Mouse (Mus musculus) cerebellum, postnatal 25 days (tissue): ENCODE measurements around the gene Gm10762.
A peak's percentile ranks its signal among the peaks of the same experiment; 100 is the strongest.

Experiments used
- DNase-seq, 2 experiments: peaks; one replicate each; pipeline ENCODE4 v3.0.0; 2021; ENCODE audit warnings: mixed read lengths in 2 of 2

Gene Gm10762

DNA sequence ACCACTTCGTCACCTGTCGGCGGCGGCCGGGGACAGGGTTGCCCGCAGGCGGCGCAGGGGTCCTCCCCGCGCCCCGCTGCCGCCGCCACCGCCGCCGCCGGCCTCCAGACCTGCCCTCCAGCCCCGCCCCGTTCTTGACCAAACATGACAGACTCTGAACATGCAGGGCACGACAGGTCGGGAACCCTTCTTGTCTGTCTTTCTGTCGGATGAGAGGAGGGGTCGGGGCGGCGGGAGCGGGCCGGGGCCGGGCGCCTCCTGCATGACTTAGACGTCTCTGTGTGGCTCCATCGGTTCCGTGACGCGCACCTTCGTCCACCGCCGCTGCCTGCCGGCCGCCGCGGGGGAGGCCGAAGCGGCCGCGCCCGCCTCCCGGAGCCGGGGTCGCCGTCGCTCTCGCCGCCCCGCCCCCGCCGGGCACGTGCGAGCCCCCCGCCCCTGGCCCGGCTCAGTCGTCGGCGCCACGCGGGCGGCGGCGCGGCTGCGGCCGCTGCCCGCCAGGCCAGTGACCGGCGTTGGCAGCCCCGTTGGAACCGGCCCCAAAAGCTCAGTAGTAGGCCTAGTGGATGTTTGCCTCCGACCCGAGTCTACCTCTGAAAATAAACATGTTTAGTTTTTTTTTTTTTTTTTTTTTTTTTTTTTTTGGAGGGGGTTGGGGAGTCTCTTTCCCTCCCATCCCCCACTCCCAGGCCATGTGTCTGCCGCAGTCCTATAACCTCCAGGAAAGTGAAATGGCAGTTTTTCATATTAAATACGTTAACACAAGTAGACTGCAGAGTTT, at the start of gene Gm10762:
Gene Gm10762 (minus strand): TSS at position 65 of the 781 bp plus-strand sequence.
- peak; percentile 85 to 86 for DNase-seq

- DNase-seq = peak in 1 of 2 experiments; percentile 18
Observed at GRCm38 (mm10) chr2:129008867-129009266, 41.3 kb upstream of the Gm10762 start.

GRCm38 (mm10) chr2:129006194-129006749, 38.7 kb upstream of the Gm10762 start:
- DNase-seq = no peak

DNA sequence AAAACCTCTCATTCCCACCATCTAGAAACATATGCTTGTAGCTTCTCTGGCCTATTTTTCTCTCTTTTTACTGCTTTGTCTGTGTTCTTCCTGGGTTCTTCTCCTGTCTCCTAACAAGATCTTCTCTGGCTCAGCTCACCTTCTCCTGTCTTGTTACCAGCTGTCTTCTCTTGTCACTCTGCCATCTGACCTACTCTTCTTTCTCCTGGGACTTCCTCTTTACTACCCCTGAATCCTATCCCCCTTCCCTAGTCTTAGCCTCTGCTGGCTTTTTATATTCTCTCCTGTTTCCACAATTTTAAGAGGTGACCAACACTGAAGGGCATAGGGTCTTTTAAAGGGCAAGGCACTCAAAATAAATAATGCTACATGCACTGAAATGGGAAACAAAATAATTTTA, 37.3 kb upstream of the Gm10762 start:
- no peak for DNase-seq

- DNase-seq = peak in 1 of 2 experiments; percentile 10
Observed at GRCm38 (mm10) chr2:128984746-128985145, 17.2 kb upstream of the Gm10762 start.

- no peak for DNase-seq
Observed at GRCm38 (mm10) chr2:128975572-128975971, 8.0 kb upstream of the Gm10762 start.

GRCm38 (mm10) chr2:128972301-128972700, 4.8 kb upstream of the Gm10762 start:
- no peak for DNase-seq

DNA sequence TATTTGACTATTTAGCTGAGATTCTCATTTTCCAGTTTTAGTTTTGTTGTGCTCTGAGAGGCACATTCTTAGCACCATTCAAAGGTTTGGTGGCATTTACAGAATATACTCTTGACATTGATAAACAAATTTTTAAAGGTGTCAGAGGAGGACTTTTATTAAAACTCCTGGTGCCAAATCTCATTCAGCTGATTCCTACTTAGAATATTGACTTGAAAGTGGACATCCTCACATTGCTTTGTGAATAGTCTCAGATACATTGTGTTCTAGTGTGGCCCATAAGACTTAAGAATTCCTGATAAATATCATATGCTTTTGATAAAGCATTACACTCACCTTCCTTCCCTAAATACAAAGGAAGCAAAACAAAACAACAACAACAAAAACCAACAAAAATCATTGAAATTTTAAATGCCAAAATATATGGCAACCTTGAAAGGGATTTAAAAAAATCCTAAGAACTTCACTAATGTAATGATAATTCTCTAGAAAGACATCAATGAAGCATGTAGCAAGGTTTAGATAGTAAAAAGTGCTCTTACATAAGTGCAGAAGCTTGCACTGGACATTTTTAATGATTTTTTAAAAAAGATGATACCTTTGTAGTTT, 1.1 kb upstream of the Gm10762 start:
- no peak for DNase-seq

- peak; percentile 99 to 100 for DNase-seq
Observed at GRCm38 (mm10) chr2:128966641-128967580, 614 bp downstream of the Gm10762 start, which contains the start of gene Zc3h6. Gene Zc3h6, plus strand, starts transcription at chr2:128967402.

GRCm38 (mm10) chr2:128966236-128966635, 1.3 kb downstream of the Gm10762 start:
- DNase-seq = no peak

GRCm38 (mm10) chr2:128965505-128966105, 1.9 kb downstream of the Gm10762 start:
- DNase-seq = no peak

DNA sequence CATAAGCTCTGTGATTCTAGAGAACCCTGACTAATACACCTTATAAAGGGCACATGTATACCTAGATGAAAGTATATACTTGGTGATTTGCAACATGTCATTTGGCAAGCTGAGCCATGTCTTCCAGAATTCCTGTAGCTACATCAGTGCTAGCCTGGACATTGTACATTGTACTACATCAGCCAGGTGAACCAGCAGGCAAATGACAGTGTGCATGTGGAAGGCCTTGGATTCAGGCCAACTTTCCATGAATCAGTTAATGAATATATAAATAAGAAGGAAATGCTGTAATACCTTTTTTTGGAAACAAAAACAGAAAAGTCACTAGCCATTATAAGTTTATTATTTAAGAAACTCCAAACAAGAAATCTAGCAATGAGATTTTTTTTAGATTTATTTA, 13.3 kb downstream of the Gm10762 start:
- DNase-seq = no peak

DNA sequence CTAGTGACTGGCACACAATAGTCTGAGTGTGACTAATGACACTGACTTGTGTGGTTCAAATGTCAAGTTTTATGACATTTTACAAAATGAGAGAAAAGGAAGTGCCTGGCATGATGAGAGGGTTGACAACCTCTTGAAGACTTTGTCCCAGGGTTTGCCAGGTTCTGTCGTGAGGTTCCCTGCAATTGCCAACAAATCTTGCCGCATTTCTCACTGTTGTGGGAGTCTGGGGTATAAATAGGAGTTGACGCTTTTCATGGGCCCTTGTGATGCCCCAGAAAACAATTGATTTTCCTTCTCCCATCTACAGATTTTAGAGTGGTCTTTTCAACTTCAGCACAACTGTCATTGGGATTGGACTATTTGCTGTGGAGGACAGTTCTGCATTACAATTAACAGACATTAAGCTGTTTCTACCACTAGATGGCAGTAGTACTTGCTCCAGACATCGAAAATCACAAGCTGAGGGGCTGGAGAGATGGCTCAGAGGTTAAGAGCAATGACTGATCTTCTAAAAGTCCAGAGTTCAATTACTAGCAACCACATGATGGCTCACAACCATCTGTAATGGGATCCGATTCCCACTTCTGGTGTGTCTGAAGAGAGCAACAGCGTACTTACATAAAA, 19.4 kb downstream of the Gm10762 start:
- DNase-seq = peak; percentile 21 to 40

DNA sequence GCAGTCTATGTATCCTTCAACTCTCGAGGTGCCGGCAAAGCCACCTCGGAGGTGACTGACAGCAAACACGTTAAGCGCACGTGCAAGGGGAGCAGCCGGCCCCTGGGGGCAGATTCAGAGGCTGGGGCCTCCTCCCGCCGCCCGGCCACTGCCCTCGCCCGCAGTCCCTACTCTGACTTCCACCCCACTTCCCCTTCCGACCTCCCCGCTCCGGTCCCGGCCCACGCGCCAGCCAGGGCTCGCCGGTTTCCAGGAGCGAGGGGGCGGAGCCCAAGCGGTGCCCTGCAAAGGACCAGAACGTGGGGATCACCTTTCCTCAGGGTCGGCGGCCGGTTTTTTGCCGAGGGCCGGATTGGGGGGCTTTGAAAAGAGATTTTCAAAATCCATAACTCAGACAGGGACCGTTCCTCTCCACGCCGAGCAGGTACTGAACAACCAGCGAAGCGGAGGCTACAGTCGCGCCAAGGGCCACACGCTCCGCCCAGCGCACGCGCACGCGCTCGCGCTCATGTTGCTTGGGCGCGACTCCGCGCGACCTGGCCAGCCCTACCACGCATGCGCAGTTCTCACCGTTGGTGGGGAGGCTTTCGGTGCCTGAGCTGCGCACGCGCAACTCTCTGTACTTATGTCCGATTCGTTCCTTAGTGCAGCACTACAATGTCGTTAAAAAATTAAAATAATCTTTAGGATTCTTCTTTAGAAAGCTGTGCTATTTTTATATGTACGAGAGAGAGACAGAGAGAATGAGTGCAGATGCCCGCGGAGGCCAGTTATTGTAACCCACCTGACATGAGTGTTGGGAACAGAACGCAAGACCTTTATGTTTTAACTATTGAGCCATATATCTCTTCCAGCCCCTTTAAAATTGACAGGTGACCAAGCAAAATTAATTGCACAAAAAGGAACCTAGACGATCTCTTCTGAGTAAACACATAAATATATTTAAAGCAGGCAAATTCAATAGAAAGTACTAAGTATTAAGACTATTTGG, 23.7 kb downstream of the Gm10762 start, which contains the start of gene Zc3h8:
Gene Zc3h8 (minus strand): TSS at position 540 of the 991 bp plus-strand sequence.
- DNase-seq = peak; percentile 97 to 99

DNA sequence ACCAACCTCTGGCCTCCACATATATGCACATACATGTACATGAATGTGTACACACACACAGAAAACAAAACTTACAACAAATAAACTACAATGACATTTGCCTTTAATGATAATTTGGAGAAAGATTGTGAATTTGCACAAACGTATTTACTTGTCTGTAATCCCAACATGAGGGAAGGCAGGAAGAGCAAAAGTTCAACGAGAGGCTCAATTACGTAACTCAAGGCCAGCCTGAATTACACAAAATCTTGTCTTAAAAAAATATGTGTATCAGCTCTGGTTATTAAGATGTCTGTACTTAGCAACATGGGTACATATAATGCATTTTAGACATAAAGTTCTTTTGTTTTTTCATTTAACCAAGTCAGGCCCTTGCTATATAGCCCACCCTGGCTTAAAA, 31.3 kb downstream of the Gm10762 start:
- DNase-seq = no peak

- DNase-seq = no peak
Observed at GRCm38 (mm10) chr2:128930704-128931103, 36.8 kb downstream of the Gm10762 start.

DNA sequence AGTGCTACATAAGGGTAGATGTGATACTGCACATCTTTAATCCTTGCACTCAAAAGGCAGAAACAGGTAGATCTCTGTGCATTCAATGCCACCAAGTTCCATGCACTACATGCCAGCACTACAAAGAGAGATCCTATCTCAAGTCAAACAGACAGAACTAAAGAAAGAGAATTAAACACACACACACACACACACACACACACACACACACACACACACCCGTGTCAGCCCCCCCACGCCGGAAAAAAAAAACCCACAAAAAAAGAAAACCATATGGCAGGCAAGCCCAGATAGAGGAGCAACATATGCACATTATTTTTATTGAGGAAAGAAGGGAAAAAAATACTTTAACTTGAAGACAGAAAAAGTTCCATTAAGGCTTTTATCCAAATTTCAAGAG, 39.1 kb downstream of the Gm10762 start:
- DNase-seq = no peak

DNA sequence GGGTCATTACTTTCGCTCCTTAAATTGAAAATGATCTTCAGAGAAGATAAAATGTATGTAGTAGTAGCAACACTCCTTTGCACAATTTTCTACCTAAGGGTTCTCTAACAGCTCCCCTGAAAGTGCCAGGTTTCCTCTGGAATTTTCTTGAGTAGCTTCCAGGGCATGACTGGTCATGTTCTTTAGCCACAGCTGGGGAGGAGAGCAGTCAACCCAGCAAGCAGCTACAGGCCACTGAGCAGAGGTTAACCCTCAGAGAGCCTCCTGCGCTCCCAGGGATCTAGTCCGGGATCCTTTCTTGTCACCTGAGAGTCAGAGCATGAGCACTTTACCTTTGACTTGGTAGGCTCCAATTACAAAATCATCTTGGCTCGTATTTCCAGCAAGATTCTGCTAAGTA, 42.7 kb downstream of the Gm10762 start:
- no peak for DNase-seq
